Mouse (Mus musculus) lung, postnatal 25 days (tissue): ENCODE measurements around the gene Acvr1b.

Source experiments
- DNase-seq: peaks from one replicate; pipeline ENCODE4 v3.0.0; 2022; ENCODE audit warnings: low spot score

Acvr1b gene

GRCm38 (mm10) chr15:101252614-101253013, 78.7 kb downstream of the Acvr1b start:
- no peak for DNase-seq

DNA sequence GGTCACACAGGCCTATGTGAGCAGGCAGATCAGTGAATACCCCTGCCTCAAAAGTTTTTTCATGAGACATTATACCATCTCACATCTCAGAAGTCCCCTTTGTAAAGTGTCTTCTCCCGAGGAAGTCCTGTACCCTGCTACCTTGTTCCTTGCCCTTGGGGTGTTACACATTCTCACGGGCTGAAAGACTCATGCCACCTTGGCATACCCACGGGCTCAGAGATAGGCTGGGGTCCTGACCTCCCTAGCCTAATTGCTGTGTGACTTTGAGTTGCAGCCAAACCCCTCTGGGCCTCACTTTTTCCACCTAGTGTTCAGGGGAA, 79.7 kb downstream of the Acvr1b start:
- DNase-seq: no peak

GRCm38 (mm10) chr15:101253886-101254795, 80.3 kb downstream of the Acvr1b start, which contains the start of gene Nr4a1:
Nr4a1 (plus strand) TSS chr15:101254269.
- DNase-seq: peak; percentile 90

GRCm38 (mm10) chr15:101255842-101256462, 82.1 kb downstream of the Acvr1b start:
- DNase-seq: peak; percentile 37

DNA sequence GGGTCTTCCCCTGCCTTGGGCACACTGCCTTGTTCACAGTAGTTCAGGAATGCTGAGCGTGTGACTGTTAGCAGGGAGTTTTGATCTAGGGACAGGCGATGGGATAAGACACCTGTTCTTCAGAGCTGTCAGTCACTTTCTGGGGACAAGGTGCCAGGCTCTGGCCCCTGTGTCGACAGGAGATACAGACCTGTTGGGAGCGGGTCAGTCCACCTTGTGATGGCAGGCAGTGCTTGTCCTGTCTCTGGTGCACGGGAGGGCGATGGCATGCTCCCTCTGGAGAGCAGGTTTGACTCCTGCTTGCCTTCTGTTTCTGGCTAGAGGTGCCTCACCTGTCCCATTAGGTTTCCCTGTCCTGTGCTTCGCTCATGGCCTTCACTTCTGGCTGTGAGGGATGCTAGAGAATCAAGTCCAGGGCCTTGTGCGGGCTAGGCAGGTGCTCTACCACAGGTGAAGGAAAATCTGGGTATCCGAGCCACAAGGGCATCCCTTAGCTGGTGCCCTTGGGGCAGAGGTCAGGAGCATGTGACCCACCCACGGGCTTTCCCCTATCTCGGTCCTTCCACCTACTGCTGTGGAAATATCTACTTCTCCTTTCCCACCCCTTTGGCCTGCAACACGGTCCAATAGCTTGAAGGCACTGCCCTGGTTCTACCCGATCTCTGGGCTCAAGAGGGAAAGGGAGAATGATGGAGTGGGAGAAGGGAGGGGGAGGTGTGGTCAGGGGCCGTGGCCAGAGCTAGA, 82.8 kb downstream of the Acvr1b start:
- peak; percentile 38 for DNase-seq

DNA sequence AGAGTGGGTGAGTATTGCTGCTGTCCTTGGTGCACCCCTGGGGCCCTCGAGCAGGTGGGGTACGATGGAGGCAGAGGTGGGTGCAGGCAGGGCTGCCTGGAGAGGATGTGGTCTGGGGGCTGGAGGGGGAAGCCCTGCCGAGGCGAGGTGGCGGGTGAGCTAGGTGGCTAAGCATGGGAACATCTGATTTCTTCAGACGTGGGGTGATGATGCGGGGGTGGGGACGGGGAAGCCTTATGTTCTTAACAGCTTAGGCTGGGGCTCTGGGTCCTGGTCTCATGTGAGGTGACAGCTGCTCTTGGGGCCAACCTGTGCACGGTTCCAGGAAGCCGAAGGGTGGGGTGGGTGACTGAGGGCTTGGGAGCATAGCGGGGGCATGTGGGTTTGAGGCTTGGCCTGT, 84.6 kb downstream of the Acvr1b start:
- no peak for DNase-seq

- no peak for DNase-seq
These were observed 86.1 kb downstream of the Acvr1b start for GRCm38 (mm10) chr15:101259922-101260321.

GRCm38 (mm10) chr15:101260387-101260786, 86.5 kb downstream of the Acvr1b start:
- peak; percentile 70 for DNase-seq

GRCm38 (mm10) chr15:101260874-101261622, 87.2 kb downstream of the Acvr1b start:
- DNase-seq: no peak

GRCm38 (mm10) chr15:101262502-101262901, 88.6 kb downstream of the Acvr1b start:
- DNase-seq: peak; percentile 72
